7 mouse cellular contexts compared by ENCODE assay signal in genomic region chr17:70968606-70969191, GRCm38 (mm10). TPM values are rescaled to one million over a fixed set of nuclear protein-coding genes. Genes with fewer than 3 reads are reported as not detected.
A peak's percentile ranks its signal among the peaks of the same experiment; 100 is the strongest.
DNase-seq lines count a peak whose midpoint lies in the region; ATAC-seq lines count a peak whose summit lies in the region.

No protein-coding gene starts in this region.

- peak; percentile 60 for ATAC-seq in common myeloid progenitor, adult 5-6 weeks (replicated peaks; ENCODE audit: low read depth, poor library complexity, severe bottlenecking)
- ATAC-seq in inflammation-experienced regulatory T-cells, adult 6 months, result peak; percentile 59

- peak; percentile 64 for DNase-seq in lung, postnatal 25 days (ENCODE audit: low spot score)
- no peak for DNase-seq in lung, postnatal 4 days
- DNase-seq in retina, postnatal 1 day, result peak; percentile 84
- DNase-seq in urinary bladder, postnatal 14 days (ENCODE audit: low spot score), result no peak
- DNase-seq in frontal cortex, postnatal 14 days (ENCODE audit: low spot score in 2 of 2), result no peak

RNA-seq across cellular contexts. Expression of gene Myom1, which starts 33.7 kb away (rescaled TPM):
- 6.3 and 14.1 TPM in 2 replicates for total RNA-seq in common myeloid progenitor, adult 5-6 weeks (2017)
- polyA plus RNA-seq in inflammation-experienced regulatory T-cells, adult 6 months (2017; shearing (Covaris generic)), result under 1 TPM in 1 of 3 experiments, not detected in 2; 0.34 TPM

RNA-seq across cellular contexts. Expression of gene Myl12a, which starts 34.0 kb away (rescaled TPM):
- 111 and 131 TPM in 2 replicates for total RNA-seq in common myeloid progenitor, adult 5-6 weeks (2017)
- polyA plus RNA-seq in inflammation-experienced regulatory T-cells, adult 6 months (2017; shearing (Covaris generic)), result 100 to 1,000 TPM; 630 to 948 (median 795) TPM

Comparison
In these comparisons a context has a peak if more than half of its experiments do, and no peak if none do; other contexts are left out.
1. DNase-seq: peak in lung, postnatal 25 days (single experiment) and retina, postnatal 1 day (single experiment); none in lung, postnatal 4 days (0 of 2), urinary bladder, postnatal 14 days (single experiment) and frontal cortex, postnatal 14 days (0 of 2).